ENCODE assay signal across 8 mouse cellular contexts in the genomic region with DNA sequence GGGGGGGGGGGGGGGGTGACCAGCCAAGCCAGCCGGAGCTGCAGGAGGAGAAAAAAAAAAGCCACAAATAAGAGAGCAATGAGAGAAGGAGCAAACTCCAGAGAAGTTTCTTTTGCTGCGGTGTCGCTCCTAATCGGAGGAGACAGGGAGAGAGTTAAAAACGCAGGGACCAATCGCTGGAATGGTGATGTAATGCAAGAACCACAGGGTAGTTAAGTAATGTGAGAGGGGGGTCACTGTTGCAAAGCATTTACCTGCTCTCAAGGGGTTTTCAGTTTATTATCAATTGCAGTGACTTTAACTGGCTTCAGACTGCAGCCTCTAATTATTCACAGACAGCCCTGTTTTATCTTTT.
DNase-seq lines count a peak whose midpoint lies in the region; ATAC-seq and TF ChIP-seq lines count a peak whose summit lies in the region.

No protein-coding gene starts in this region.

- H3K36me3 ChIP-seq in heart, embryonic 11.5 days (ENCODE audit: control insufficient read depth, insufficient read depth, low read length): no peaks in the 10 kb centered on the region
- no peaks in the 10 kb centered on the region for H3K36me3 ChIP-seq in hindbrain, embryonic 13.5 days
- no peaks in the 10 kb centered on the region for H3K36me3 ChIP-seq in midbrain, embryonic 15.5 days (replicated peaks)

- ATAC-seq in heart, embryonic 11.5 days (replicated peaks; ENCODE audit: insufficient number of reproducible peaks, low FRiP score, low TSS enrichment): no peak
- no peak for ATAC-seq in hindbrain, embryonic 13.5 days (ENCODE audit: low FRiP score)
- ATAC-seq in midbrain, embryonic 15.5 days (replicated peaks): no peak

- 2% methylated on average over 5 of the region's 6 CpGs for WGBS in heart, embryonic 11.5 days (ENCODE audit: insufficient replicate concordance)
- WGBS in hindbrain, embryonic 13.5 days: 4% methylated on average over 5 of the region's 6 CpGs
- 0% methylated on average over 6 of the region's 6 CpGs for WGBS in midbrain, embryonic 15.5 days

- intact Hi-C loops in heart, postnatal 25 days (cut with DNase I): loop anchor here (2.0 to 5.0 kb wide), 2 partner anchors 15 to 286 kb away; partner anchors contain the start of gene Creb5

- peak overlapping the region; percentile 70 for H3K4me2 ChIP-seq in heart, embryonic 11.5 days
- peak overlapping the region; percentile 48 for H3K4me2 ChIP-seq in hindbrain, embryonic 13.5 days
- peak overlapping the region; percentile 40 for H3K4me2 ChIP-seq in midbrain, embryonic 15.5 days

- DNase-seq in heart, postnatal 25 days (ENCODE audit: low spot score): no peak
- DNase-seq in layer of hippocampus, adult 18-20 months (ENCODE audit: low spot score in 2 of 2): no peak
- no peak for DNase-seq in testis, postnatal 14 days (ENCODE audit: low spot score)
- DNase-seq in layer of hippocampus, postnatal 25 days (ENCODE audit: extremely low spot score in 1 of 2, low spot score in 1 of 2): no peak

- peaks cover 26% of the 10 kb centered on the region for H3K4me1 ChIP-seq in heart, embryonic 11.5 days (ENCODE audit: control insufficient read depth, insufficient read depth, low read length)
- H3K4me1 ChIP-seq in cortical plate, adult 2 months (ENCODE audit: control insufficient read depth, insufficient read depth, low read length): no peaks in the 10 kb centered on the region
- H3K4me1 ChIP-seq in hindbrain, embryonic 13.5 days (replicated peaks): peaks cover 45% of the 10 kb centered on the region
- H3K4me1 ChIP-seq in midbrain, embryonic 15.5 days: peaks cover 21% of the 10 kb centered on the region

- TF ChIP-seq CTCF in cortical plate, adult 2 months (IDR thresholded peaks at IDR 0.05; ENCODE audit: extremely low read depth, insufficient read depth, low read length): no peak

- H3K27ac ChIP-seq in heart, embryonic 11.5 days (ENCODE audit: low read depth, low read length): peak overlapping the region; percentile 89
- no peak overlapping the region for H3K27ac ChIP-seq in cortical plate, adult 2 months (ENCODE audit: insufficient read depth, low read length)
- peak overlapping the region; percentile 78 for H3K27ac ChIP-seq in hindbrain, embryonic 13.5 days
- no peak overlapping the region; the same call in 1 of the 2 replicates for H3K27ac ChIP-seq in midbrain, embryonic 15.5 days

- H3K27me3 ChIP-seq in heart, embryonic 11.5 days (ENCODE audit: control insufficient read depth, insufficient read depth, low read length): no peaks in the 10 kb centered on the region
- H3K27me3 ChIP-seq in hindbrain, embryonic 13.5 days: no peaks in the 10 kb centered on the region
- H3K27me3 ChIP-seq in midbrain, embryonic 15.5 days (replicated peaks): no peaks in the 10 kb centered on the region

- H3K4me3 ChIP-seq in heart, embryonic 11.5 days (ENCODE audit: low read depth, low read length): peak overlapping the region; percentile 48
- peak overlapping the region; percentile 32; the same call in 1 of the 2 replicates for H3K4me3 ChIP-seq in cortical plate, adult 2 months (ENCODE audit: insufficient read depth, low read length)
- H3K4me3 ChIP-seq in hindbrain, embryonic 13.5 days: peak overlapping the region; percentile 30
- peak overlapping the region; percentile 26 for H3K4me3 ChIP-seq in midbrain, embryonic 15.5 days

- H3K9ac ChIP-seq in heart, embryonic 11.5 days (ENCODE audit: low read depth, low read length): peak overlapping the region; percentile 79
- peak overlapping the region; percentile 63; the same call in 1 of the 2 replicates for H3K9ac ChIP-seq in hindbrain, embryonic 13.5 days
- no peak overlapping the region for H3K9ac ChIP-seq in midbrain, embryonic 15.5 days

- H3K9me3 ChIP-seq in heart, embryonic 11.5 days (replicated peaks; ENCODE audit: control insufficient read depth, low read length): no peaks in the 10 kb centered on the region
- H3K9me3 ChIP-seq in hindbrain, embryonic 13.5 days: no peaks in the 10 kb centered on the region
- no peaks in the 10 kb centered on the region for H3K9me3 ChIP-seq in midbrain, embryonic 15.5 days

- no peak for TF ChIP-seq POLR2A in cortical plate, adult 2 months (IDR thresholded peaks at IDR 0.05; ENCODE audit: extremely low read depth, insufficient read depth, low read length)

Comparison
In these comparisons a context has a peak if more than half of its experiments do, and no peak if none do; other contexts are left out.
1. H3K27ac ChIP-seq: peak in heart, embryonic 11.5 days (single experiment) and hindbrain, embryonic 13.5 days (single experiment); none in cortical plate, adult 2 months (single experiment) and midbrain, embryonic 15.5 days (single experiment).
2. Peak in every context shown above with its lines, with median percentiles within 50 percentile points of each other: H3K4me2 ChIP-seq and H3K4me3 ChIP-seq.